Mouse (Mus musculus) G1E-ER4 (cell line): Measurements from ENCODE around the gene S100a2. TPM values are rescaled to one million over a fixed set of nuclear protein-coding genes. Genes with fewer than 3 reads are reported as not detected.

Experiments
- GATA1 ChIP-seq: IDR thresholded peaks from one replicate; pipeline ENCODE4 v1.8.0; 2012; ENCODE audit warnings: low read length, inconsistent platforms
- polyA plus RNA-seq: library from polyadenylated mRNA; stranded (reverse); fragments of >175 nt; gene quantifications from 2 replicates; pipeline ENCODE4 v1.2.3, GENCODE M21; 2012

S100a2 gene
- polyA plus RNA-seq, 1 experiment: not detected

DNA sequence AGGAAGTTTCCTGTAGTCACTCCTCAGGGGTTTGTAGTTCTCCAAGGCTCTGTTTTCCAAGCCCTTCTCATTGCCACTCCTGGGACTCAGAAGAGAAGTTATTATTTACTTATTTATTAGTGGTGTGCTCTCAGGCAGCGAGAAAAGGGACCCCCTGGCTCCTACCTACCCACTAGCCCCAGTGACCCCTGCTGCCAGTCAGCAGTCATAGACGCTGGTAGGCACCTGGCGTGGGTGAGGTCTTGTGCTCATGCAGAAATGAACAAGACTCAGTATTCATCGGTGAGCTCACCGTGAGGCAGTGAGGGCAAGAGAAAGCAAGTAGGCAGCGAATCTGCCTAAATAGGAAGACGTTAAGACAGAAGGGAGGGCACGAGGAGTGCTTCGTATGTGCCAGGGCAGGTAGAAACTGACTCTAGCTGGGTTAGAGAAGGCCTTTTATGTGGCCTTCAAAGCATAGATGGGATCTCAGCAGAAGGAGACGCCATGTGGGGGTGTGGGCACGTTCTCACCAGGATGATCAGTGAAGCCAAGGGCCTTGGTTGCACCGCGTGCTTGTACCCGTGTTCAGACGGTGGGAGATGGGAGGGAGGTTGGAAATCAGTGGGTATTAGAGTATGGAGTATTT is 3.9 kb upstream of the S100a2 start:
- TF ChIP-seq GATA1: no peak

DNA sequence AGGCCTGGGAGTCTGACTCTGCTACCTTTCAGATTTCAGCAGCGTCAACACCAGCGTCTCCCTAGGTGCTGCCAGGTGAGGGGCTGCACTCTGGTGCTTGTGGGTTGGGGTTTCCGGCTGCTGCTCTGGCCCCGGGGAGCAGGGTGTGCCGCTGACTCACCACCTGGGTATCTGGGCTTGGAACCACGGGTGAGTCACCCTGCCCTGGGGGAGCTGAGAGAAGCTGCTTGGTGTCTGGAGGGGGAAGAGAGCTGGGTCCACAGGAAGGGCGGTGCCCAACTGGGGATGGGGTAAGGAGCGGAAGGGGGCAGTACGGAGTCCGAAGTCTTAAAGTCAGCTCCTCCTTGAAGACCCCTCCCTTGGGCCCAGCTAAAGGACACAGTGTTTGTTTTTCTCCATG is 3.1 kb upstream of the S100a2 start:
- no peak for TF ChIP-seq GATA1

DNA sequence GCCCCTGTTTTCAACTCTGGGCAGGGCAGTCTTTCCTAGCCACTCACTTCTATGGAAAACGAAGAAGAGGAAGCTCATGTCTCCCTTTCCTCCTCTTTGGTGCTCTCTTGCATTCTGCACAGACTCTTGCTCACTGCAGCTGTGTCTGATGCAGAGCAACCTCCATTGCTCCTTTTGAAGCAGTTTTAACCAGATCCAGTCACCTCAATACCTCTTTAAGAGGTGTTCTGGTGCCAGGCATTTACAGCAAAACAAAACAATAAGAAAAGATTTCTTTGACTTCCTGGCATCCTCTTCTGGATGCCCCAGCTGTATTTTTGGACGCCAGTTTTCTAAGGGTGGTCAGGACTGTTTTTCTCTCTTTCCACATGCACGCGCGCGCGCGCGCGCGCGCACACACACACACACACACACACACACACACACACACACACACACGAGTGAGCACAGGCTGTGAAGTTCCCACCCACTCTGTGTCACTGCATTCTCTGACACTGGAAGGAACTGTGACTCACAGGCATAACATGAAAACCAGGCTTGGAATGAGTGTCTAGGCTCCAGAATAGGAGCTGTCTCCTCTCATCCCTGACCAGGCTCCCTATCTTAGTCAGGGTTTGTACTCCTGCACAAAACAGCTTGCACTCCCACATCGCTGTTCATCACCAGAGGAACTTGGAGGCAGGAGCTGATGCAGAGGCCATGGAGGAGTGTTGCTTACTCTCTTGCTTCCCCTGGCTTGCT is 2.5 kb upstream of the S100a2 start:
- no peak for TF ChIP-seq GATA1

DNA sequence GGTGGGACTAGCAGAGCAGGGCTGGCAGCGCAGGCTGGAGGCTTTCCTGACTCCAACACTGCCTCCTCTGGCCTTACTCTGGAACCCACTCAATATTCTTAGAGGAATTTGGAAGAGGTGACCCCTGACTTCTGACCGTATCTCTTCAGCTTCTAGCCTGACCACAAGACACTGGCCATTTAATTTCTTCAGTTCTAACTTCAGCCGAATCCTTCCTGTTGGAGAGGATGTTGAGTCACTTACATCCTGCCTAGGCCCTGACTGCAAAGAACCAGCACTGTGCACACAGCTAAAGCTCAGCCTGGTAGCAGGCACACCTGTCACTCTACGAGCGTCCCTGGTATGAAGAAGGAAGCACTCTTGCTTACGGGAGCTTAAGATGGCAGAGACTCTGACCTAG is 657 bp upstream of the S100a2 start:
- no peak for TF ChIP-seq GATA1

DNA sequence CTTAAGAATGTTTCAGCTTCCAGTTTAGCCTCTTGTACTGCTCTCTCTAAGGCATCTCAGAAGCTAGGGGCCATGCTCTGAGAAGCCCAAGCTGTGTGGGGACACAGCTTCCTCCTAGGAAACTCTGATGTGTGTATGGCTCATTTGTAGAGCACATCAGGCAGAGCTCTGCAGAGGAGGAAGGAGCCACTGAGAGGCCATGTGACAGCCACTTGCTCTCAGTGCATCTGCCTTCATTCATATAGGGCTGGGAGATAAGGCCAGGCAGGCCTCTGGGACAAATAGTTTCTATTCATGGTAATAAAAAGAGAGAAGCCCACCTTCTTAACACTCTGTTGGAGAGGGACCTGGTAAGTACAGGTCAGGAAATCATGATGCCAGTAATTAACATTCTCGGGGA is 4.4 kb downstream of the S100a2 start:
- TF ChIP-seq GATA1: no peak

DNA sequence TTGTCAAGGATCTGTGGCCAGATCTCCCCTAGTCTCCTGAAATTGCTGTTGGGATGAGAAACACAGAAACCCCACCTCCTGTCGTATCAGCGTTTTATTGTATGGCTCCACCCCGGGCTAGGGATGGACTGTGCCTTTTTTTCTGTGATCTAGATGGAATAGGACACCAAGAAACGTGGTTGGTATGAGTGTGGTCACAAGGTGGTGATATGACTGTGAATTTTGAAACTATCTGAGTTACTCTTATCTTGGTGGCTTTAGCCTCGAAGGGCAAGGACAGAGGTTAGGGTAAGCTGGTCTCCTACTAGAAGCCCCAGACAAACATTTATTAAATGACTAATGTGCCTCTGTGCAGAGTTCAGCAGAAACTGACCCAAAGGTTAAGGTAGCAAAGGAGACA is 5.5 kb downstream of the S100a2 start:
- no peak for TF ChIP-seq GATA1

DNA sequence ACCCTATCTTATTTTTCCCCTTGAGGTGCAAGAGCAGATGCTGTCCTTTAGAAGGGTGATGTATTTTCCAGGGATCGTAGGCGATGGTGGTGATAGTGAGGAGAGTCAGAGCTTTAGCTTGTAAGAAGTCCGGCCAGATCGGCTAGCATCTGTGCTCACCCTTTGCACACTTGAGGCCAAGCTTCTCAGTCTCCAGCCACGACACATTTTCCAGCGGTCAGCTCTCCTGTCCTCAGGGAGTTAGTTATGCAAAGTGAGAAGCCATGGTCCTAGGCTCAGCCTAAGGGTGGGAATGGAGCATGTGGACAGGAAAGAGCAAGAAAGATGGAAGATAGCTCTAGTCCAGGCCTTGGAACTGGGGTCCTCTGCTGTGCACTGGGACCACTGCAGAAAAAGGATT is 6.8 kb downstream of the S100a2 start:
- TF ChIP-seq GATA1: no peak

DNA sequence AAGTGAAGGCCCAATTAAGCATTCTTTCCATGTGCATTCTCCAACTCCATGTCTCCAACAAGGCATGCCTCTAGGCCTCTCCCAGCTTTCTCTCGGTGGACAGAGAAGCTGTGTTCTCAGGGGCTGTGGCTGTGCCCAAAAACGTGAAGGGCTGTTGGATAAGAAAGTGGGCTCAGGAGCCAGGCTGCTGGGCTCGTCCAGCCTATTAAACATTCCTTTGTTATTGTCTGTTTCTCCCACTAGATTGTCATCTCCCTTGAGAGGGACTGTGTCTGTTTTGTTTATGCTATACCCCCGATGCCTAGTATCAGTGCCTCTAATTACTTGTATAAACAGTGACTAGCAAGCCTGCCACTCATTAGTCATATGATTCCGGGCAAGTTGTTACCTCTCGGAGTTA is 7.7 kb downstream of the S100a2 start:
- TF ChIP-seq GATA1: no peak

DNA sequence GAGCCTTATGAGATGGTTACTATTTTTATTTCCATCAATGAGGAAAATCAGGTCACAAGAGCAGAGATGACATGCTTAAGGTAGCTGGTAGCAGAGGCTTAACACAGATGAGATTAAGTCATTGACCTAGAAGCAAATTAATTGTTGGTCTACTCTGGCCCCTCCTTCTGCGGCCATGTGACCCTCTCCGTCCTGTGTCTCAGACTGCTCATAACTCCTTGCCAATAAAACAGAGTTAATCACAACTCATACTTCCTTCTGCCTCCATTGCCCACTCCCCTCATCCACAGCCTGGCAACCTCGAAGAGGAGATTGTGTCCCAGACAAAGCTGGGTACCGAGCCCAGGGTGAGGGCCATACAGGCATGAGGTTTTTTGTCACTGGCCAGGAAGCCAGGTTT is 8.2 kb downstream of the S100a2 start:
- TF ChIP-seq GATA1: no peak

DNA sequence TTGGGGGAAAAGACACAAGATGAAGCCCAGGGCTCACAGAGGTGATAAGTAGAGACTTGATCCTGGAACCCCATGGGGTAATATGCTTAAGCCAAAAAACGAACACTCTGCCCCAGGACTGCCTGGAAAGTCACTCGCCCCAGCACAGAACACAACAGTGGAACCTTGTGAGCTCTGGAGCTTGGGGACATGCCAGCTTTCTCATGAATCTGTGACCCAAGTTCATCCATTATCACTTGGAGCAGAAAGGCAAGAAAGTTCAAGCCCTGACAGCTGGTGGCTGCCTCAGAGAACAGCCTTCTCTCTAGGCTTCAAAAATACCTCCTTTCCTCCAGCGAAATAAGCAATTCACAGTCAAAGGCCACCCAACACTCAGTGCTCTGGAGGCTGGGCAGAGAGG is 9.4 kb downstream of the S100a2 start:
- no peak for TF ChIP-seq GATA1

DNA sequence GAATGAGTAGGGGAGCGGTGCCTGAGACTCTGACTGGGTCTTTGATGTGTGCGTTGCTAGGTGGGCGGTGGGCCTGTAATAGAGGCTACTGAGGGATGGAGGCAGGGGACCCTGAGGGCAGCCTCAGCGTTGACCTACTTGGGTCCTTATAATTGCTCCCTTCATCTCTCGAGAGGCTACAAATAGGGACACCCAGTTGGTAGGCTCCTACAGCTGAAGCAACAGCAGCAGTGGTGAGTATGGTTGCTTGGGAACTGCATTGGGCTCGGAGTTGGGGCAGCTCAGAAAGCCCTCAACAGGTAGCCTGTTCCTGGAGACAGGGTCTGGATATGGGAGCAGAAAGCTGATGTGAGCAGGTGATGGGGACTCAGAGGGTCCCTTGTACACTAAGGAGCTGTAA is 10.0 kb downstream of the S100a2 start:
- no peak for TF ChIP-seq GATA1

DNA sequence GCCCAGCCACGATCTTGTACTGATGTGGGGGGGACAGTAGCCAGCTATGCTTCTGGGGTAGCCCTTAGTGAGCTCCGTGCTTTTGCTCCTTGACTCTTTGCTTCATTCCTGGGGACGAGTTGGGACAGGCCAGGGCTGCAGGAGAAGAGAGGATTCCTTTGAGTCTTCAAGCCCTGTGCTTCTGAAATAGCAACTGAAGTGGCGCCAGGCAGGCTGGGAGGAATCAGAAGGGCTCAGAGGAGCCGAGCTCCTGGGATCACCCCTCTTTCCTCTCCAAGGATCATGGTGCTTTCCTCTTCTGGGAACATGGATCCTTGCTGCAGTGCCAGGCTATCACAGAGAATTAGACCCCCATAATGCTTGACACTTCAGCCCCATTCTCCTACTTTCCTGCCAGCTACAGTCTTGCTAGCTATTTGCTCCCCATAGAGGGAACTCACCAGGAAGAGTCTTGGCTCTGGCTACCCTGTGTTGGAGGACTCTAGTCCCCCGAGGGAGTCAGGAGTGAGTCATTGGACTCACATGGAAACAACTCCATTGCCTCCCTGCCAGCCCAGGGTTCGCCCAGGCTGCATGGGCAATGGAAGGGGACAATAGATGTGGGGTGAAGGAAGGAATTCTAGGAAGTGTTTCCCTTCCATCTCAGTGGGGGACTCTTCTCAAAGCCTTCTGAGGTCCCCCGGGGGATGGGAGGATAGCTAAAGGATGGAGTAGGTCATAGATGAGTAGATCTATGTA is 10.6 kb downstream of the S100a2 start:
- TF ChIP-seq GATA1: no peak

DNA sequence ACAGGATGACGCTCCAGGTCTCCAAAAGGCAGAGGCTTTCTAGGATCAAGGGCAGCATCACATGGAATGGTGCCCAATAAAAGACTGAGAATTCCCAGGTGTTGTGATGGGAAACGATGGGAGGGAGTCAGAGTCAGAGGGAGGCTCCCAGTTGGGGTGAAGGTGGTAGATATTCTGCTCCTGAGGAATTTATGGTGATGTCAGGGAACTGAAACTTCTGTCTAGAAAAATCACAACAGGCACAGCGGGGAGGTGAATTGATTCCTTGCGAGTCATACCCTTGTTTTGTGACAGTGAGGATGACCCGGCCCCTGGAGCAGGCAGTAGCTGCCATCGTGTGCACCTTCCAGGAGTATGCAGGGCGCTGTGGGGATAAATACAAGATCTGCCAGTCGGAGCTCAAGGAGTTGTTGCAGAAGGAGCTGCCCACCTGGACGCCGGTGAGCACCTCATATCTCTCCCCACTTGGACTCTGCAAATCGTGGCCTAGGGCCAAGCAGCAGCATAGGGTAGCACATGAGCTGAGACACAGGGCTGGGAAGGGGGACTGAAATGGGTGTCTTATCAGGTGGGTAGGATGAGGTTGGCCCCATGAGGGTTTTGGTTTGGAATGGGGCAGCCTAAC is 11.6 kb downstream of the S100a2 start, which contains the start of gene Gm42674:
Gene Gm42674, plus strand, starts transcription at position 419 of the 625 bp plus-strand sequence.
- no peak for TF ChIP-seq GATA1

DNA sequence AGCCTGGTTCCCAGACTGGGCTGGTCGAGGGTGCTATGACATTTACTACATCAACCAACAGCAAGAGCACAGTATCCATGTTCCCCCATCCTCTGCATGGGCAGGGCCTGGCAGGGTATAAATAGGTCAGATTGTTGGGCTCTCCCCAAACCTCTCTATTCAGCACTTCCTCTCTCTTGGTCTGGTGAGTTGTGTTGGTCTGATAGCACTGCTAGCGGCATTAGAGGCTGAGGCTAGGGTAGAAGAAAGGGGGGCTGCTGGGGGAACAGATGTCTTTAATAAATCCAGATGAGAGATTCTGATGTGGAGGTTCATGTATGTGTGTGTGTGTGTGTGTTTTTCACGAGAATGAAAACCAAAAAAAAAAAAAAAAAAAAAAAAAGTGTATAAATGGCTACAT is 13.6 kb downstream of the S100a2 start, which contains the start of gene S100a4:
Gene S100a4, plus strand, starts transcription at position 149 of the 400 bp plus-strand sequence.
- no peak for TF ChIP-seq GATA1

DNA sequence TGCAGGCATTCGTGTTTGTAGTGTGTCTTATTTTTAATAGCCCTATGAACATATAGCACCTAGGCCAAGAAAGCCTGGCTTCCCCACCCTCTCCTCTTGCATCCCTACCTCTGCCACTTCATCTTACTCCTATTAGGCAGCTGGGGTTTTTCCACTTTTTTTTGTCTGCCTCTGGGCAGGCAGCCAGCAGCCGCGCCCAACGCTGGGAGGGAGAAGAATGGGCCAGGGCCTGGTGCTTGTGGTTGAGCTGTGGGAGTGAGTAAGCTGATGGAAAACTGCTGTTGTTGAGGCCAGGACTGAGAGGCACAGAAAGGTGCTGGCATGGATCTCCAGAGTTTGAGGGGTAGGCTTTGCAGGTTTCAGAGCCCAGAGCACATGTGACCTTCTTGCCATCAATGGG is 14.4 kb downstream of the S100a2 start:
- no peak for TF ChIP-seq GATA1

DNA sequence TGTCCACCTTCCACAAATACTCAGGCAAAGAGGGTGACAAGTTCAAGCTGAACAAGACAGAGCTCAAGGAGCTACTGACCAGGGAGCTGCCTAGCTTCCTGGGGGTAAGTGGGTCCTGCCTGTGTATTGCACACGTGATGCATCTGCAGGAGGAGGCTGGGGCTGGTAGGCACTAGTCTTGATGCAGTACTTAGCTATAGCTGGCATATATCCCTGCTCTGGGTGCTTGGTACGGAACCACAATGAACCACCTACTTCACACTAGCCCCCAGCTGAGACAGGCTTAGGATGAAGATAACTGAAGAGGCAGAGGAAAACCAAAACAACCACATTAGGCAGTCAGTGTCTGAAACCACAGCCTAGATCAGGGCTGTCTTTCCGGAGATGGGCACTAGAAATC is 15.0 kb downstream of the S100a2 start:
- TF ChIP-seq GATA1: no peak

DNA sequence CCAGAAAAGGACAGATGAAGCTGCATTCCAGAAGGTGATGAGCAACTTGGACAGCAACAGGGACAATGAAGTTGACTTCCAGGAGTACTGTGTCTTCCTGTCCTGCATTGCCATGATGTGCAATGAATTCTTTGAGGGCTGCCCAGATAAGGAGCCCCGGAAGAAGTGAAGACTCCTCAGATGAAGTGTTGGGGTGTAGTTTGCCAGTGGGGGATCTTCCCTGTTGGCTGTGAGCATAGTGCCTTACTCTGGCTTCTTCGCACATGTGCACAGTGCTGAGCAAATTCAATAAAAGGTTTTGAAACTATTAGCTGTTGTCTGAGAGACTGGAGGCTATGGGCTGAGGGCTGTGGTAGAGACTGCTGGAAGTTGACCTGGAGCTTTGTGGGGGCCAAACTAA is 15.7 kb downstream of the S100a2 start:
- TF ChIP-seq GATA1: no peak
